Mouse (Mus musculus) forebrain, embryonic 11.5 days (tissue): ENCODE results near the gene Tsc22d3. TPM values are rescaled to one million over a fixed set of nuclear protein-coding genes. Genes with fewer than 3 reads are reported as not detected.

Source experiments
- ATAC-seq: fragments of 200-750 bp; cut with Nextera tagmentation; replicated peaks from 2 replicates; pipeline ENCODE4 v1.8.0; 2017; ENCODE audit warnings: moderate TSS enrichment; ENCODE audit not compliant: low FRiP score
- DNase-seq: peaks from one replicate; pipeline ENCODE4 v3.0.0-alpha.2; 2017; ENCODE audit warnings: low spot score
- H3K27ac ChIP-seq: fragments of 300-500 bp; sonication (generic); 2 replicates; pipeline ENCODE4 v1.5.1; 2014; ENCODE audit warnings: low read depth, low read length
- H3K27me3 ChIP-seq: fragments of 300-500 bp; sonication (generic); 2 replicates; pipeline ENCODE4 v1.6.1; 2014; ENCODE audit warnings: mild to moderate bottlenecking, low read length, mixed read lengths; ENCODE audit not compliant: control insufficient read depth, insufficient read depth
- H3K36me3 ChIP-seq: fragments of 300-500 bp; sonication (generic); 2 replicates; pipeline ENCODE4 v1.6.1; 2014; ENCODE audit warnings: mild to moderate bottlenecking, low read length, moderate library complexity, mixed read lengths; ENCODE audit not compliant: control insufficient read depth, insufficient read depth
- H3K4me1 ChIP-seq: fragments of 300-500 bp; sonication (generic); replicated peaks from 2 replicates; pipeline ENCODE4 v1.6.1; 2014; ENCODE audit warnings: low read length, mixed read lengths; ENCODE audit not compliant: control insufficient read depth, insufficient read depth
- H3K4me2 ChIP-seq: fragments of 300-500 bp; sonication (generic); 2 replicates; pipeline ENCODE4 v1.6.1; 2014; ENCODE audit warnings: low read depth, mild to moderate bottlenecking, low read length, moderate library complexity, mixed read lengths; ENCODE audit not compliant: severe bottlenecking
- H3K4me3 ChIP-seq: fragments of 300-500 bp; sonication (generic); 2 replicates; pipeline ENCODE4 v1.5.1; 2014; ENCODE audit warnings: low read depth, low read length
- H3K9ac ChIP-seq: fragments of 300-500 bp; sonication (generic); 2 replicates; pipeline ENCODE4 v1.6.1; 2014; ENCODE audit warnings: low read length
- H3K9me3 ChIP-seq: fragments of 300-500 bp; sonication (generic); 2 replicates; pipeline ENCODE4 v1.6.1; 2016; ENCODE audit warnings: low read length, mixed read lengths; ENCODE audit not compliant: control insufficient read depth
- WGBS: fragments of 180-500 bp; shearing (Covaris S2); extraction: QIAGEN DNeasy Blood & Tissue Kit; methylation state at CpG from one replicate; pipeline ENCODE4 v1.1.7; 2014; 5-methylcytosine and 5-hydroxymethylcytosine counted together
- polyA plus RNA-seq: library from polyadenylated mRNA; unstranded; fragments of >200 nt; fragmentation: Nextera tagmentation; extraction: Ambion mirVana; gene quantifications from 2 replicates; pipeline ENCODE4 v1.2.1, GENCODE M21; 2014

The Tsc22d3 gene
- polyA plus RNA-seq, 1 experiment from 2014 or later, result 105 TPM

DNA sequence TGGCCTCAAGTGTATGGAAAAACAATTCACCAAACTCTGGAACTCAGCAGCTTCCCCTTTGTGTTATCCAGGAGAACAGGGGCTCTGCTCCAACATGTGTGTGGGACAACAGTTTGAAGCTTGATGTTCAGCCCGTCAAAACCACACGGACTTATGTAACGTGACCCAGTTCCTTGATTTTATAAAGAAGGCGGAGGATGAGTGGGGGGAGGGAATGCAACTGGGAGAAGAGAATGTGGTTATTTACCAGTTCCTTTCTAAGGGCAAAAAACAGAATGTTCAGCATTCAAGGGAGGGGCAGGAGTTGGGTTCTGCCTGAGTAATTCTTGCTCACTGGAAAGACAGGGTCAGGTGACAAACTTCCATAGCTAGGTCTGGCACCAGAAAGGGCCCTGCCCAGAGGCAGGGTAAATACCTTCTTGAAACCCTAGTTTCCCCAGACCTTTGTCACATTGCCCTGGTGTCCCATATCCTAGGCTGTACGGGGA lies 71.3 kb downstream of the Tsc22d3 start:
- Histone ChIP-seq H3K4me1 (no peaks in the 10 kb centered on the region), H3K36me3 (no peaks in the 10 kb centered on the region), H3K4me2 (no peak overlapping the region), H3K27me3 (peaks cover 2% of the 10 kb centered on the region; the same call in 1 of the 2 replicates), H3K27ac (no peak overlapping the region), H3K4me3 (no peak overlapping the region), H3K9ac (no peak overlapping the region), H3K9me3 (no peaks in the 10 kb centered on the region)
- no peak for DNase-seq
- no peak for ATAC-seq
- 79% methylated on average over 5 of the region's 5 CpGs for WGBS

DNA sequence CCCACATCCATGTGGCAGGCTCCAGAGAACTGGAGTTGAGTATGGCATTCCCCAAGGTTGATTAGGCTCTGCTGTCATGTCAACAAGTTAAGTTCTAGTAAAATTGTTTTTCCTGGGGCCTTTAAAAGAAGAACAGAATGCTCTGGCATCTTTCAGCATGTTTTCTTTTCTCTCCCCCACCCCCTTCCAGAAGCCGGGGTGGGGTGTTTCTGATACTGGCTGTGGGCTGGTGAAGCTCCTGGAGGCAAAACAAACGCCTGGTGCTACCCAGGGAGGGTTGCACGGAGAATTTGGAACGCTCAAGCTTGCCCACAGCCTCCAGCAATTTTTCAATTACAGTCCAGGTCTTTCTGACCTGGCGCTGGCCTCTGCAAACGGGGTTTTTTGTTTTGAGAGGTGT lies 73.2 kb downstream of the Tsc22d3 start:
- no peaks in the 10 kb centered on the region for H3K9me3 ChIP-seq
- no peak overlapping the region for H3K4me3 ChIP-seq
- H3K36me3 ChIP-seq, result no peaks in the 10 kb centered on the region
- H3K4me1 ChIP-seq, result no peaks in the 10 kb centered on the region
- ATAC-seq (no peak), DNase-seq (no peak)
- no peak overlapping the region for H3K9ac ChIP-seq
- WGBS, result 61% methylated on average over 6 of the region's 6 CpGs
- no peak overlapping the region for H3K27ac ChIP-seq
- no peak overlapping the region for H3K4me2 ChIP-seq
- peaks cover 4% of the 10 kb centered on the region; the same call in 1 of the 2 replicates for H3K27me3 ChIP-seq

DNA sequence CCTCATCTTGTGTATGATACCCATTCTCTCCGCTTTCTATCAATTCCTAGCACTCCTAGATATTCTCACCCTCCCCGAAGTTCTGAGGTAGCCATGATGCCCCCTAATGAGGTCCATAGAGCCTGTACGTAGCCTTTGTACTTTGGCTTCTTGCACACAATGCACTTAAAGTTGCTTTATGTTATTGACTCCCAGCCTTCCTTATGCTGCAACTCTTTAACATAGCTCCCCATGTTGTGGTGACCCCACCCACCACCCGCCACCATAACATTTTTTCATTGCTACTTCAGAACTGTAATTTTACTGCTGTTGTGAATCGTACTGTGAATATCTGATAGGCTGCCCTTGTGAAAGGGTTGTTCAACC lies 74.2 kb downstream of the Tsc22d3 start:
- Histone ChIP-seq H3K36me3 (no peaks in the 10 kb centered on the region), H3K27ac (no peak overlapping the region), H3K4me1 (no peaks in the 10 kb centered on the region), H3K9ac (no peak overlapping the region), H3K4me2 (no peak overlapping the region), H3K27me3 (peaks cover 2% of the 10 kb centered on the region; the same call in 1 of the 2 replicates), H3K4me3 (no peak overlapping the region), H3K9me3 (no peaks in the 10 kb centered on the region)
- WGBS, result 93% methylated on average over 5 of the region's 5 CpGs
- DNase-seq (no peak), ATAC-seq (no peak)

DNA sequence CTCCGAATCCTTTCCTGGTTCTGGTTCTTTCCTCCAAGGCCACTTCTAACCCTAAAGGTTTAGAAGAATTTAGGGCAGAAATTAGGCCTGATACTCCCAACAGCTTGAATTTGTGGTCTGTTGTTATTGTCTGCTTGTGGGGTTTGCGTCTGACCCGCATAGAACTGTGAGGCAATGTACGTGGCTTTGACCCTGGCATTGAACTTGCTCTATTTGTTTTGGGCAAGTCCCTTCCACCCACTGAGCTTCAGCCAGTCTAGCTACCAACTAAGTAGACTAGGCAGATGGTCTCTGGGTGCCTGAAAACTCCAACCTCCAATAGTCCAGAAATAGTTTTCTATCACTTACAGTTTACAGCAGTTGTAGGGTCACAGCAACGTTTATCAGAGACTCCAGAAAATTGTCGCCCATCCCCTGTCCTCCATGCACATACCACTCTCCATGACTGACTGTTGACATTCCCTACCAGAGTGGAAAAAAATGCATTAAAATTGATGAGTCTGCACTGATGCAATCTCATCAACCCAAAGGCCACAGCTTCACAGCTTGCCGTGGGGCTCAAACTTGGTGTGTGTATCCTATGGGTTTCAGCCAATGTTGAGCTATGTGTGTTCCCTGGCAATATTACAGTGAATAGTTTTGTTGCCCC lies 74.7 kb downstream of the Tsc22d3 start:
- Histone ChIP-seq H3K27ac (no peak overlapping the region), H3K4me3 (no peak overlapping the region), H3K9me3 (no peaks in the 10 kb centered on the region), H3K27me3 (peaks cover 2% of the 10 kb centered on the region; the same call in 1 of the 2 replicates), H3K4me2 (no peak overlapping the region), H3K9ac (no peak overlapping the region), H3K4me1 (no peaks in the 10 kb centered on the region), H3K36me3 (no peaks in the 10 kb centered on the region)
- ATAC-seq, result no peak
- no peak for DNase-seq
- WGBS, result 95% methylated on average over 7 of the region's 7 CpGs

DNA sequence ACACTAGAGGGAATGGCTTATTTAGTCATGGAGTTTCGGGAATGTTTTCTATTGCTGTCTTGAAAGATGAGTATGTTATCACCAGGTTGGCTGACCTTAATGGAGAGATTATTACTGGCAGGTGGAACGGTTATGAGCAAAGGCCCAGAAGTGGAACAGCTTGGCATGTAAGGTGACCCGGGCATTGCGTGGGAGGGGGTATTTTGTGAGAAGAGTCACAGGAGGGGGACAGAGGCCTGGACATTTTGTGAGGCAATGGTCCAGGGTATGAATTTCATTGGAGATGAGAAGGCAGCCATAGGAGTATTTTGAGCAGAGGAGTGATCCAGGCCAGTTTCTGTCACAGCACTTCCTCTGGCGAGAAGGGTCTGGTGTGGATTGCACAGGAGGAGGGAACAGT lies 76.2 kb downstream of the Tsc22d3 start:
- H3K36me3 ChIP-seq, result no peaks in the 10 kb centered on the region
- no peak overlapping the region for H3K4me3 ChIP-seq
- H3K4me2 ChIP-seq, result no peak overlapping the region
- ATAC-seq (no peak), DNase-seq (no peak)
- H3K4me1 ChIP-seq, result no peaks in the 10 kb centered on the region
- peaks cover 4% of the 10 kb centered on the region for H3K27me3 ChIP-seq
- H3K9me3 ChIP-seq, result no peaks in the 10 kb centered on the region
- H3K9ac ChIP-seq, result no peak overlapping the region
- 86% methylated on average over 5 of the region's 5 CpGs for WGBS
- H3K27ac ChIP-seq, result no peak overlapping the region

DNA sequence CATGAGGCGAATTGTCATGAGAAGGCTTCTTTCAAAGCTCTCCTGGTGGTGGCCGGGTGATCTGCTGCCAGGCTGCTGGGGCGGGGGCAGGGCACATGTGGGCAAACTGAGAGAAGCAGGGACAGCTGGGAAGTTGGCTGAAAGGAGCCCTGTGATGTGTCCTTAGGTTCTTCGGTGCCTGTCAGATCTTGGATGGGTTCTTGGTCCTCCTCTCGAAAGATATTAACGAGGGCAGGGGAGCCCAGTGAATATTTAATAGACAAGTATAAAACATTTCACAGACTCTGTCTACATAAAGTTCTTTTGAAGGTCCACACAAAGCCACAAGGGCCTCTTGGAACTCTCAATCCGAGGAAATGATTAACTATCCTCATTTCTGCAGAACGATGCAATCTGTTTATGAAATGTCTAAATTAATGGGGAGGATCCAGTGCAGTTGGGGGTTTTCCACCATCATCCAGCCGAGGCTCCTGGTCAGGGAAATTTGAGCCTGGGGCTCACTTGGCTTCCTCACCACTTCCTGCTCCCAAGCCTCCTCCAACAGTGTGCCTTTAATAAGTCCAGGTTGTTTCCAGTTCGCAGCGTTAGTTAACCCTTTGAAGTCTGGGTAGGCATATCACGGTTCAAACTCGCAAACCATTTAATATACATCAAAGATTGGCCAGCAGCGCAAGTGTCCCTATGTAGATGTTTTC lies 78.2 kb downstream of the Tsc22d3 start:
- H3K4me1 ChIP-seq, result no peaks in the 10 kb centered on the region
- no peaks in the 10 kb centered on the region for H3K36me3 ChIP-seq
- ATAC-seq, result no peak
- no peak for DNase-seq
- WGBS, result 67% methylated on average over 14 of the region's 14 CpGs
- no peaks in the 10 kb centered on the region for H3K9me3 ChIP-seq
- no peak overlapping the region for H3K27ac ChIP-seq
- H3K4me3 ChIP-seq, result no peak overlapping the region
- H3K9ac ChIP-seq, result no peak overlapping the region
- peaks cover 10% of the 10 kb centered on the region for H3K27me3 ChIP-seq
- H3K4me2 ChIP-seq, result no peak overlapping the region

DNA sequence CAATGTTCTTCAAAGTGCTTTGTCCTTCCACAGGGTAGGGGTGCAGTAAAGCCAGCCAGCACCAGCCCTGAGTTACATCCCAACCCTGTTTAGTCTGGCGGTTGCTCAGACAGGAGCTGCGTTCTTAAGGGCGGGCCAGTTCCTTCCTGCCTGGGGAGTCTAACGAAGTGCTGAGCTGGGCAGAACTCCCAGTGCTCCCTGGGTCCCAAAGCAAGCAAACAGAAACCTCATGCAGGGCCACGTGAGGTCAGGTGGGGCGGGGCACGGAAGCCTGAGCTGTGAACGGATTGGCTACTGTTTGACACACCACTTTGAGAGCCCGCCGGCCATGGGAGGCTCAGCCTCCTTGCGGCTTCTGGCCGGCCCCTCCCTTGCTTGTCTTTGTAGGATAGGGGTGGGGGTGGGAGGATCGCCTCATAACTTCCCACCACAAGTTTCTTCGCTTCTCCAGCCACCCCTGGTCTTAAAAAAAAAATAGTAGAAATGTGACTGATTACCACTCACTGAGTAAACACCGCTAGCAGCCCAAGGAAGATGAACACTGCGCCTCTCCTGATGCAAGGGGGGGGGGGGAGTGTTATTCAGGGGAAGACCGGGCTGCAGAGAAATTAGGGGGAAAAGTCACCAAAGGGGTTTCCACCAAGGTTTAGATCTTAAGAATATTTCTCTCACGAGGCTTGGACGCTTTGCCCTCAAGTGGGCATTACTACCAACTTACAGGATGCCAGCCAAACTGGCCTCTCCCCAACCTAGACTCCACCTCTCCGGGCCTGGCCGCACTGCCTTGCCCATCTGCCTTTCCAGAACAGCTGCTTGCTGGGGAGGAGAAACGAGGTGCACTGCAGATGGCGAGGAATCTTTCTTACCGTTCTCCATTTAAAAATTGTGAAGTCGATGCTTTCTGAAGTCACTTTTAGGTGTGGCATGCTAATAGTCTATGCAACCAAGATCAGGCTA lies 80.0 kb downstream of the Tsc22d3 start:
- Histone ChIP-seq H3K36me3 (no peaks in the 10 kb centered on the region), H3K27ac (no peak overlapping the region), H3K4me3 (no peak overlapping the region), H3K27me3 (peaks cover 13% of the 10 kb centered on the region), H3K4me2 (peak overlapping the region; percentile 42), H3K9ac (no peak overlapping the region), H3K4me1 (no peaks in the 10 kb centered on the region), H3K9me3 (no peaks in the 10 kb centered on the region)
- peak; percentile 81 for DNase-seq
- ATAC-seq, result peak; percentile 94
- 25% methylated on average over 25 of the region's 25 CpGs for WGBS

DNA sequence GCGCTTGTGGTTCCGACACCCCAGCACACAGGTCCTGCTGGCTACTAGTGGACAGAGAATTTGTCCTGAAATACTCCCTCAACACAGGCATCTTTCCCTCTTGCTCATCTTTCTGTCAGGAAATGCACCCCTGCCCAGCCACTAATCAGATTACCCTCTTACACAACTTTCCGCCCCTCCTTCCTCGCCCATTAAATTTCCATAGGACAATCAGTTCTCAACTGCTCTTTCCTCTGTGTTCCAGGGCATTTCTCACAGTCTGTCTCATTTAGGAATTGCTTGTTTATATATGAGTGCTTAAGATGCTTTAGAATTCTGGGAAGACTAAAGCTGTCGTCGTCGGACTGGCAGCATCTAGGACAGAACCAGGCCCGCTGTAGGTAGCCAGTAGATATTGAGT lies 82.1 kb downstream of the Tsc22d3 start:
- Histone ChIP-seq H3K27ac (no peak overlapping the region), H3K9ac (no peak overlapping the region), H3K4me1 (no peaks in the 10 kb centered on the region), H3K4me3 (no peak overlapping the region), H3K36me3 (no peaks in the 10 kb centered on the region), H3K9me3 (no peaks in the 10 kb centered on the region), H3K27me3 (peaks cover 18% of the 10 kb centered on the region), H3K4me2 (no peak overlapping the region)
- DNase-seq (no peak), ATAC-seq (no peak)
- 87% methylated on average over 8 of the region's 8 CpGs for WGBS
